Mouse (Mus musculus) heart, postnatal 0 days (tissue): Measurements from ENCODE around the gene Mast4.

Source experiments
- CTCF ChIP-seq: IDR thresholded peaks from 2 replicates; pipeline ENCODE4 v1.5.1; 2016; ENCODE audit warnings: antibody characterized with exemption, control low read depth, low read depth
- EP300 ChIP-seq: IDR thresholded peaks from 2 replicates; pipeline ENCODE4 v1.6.1; 2016; ENCODE audit warnings: antibody characterized with exemption, low read depth

DNA sequence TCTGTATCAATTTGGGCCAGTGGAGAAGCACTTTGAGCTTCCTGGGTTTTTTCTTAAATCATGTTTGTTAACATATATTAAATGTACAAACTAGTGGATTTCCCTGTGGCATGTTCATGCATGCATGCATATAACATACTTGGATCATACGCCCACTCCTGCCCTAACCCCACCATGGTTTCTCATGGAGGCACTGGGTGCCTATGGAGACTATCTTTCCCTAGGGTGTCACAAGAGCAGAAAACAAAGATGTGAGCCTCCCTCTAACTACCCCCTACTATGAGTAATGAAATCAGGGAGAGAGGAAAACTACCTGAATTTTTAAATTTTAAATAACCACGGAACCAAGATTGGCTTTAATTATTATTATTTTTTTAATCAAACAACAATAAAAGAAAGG lies 32.2 kb downstream of the Mast4 start:
- TF ChIP-seq EP300, result no peak
- TF ChIP-seq CTCF, result no peak
